16 mouse cellular contexts compared by ENCODE assay signal in the genomic region with DNA sequence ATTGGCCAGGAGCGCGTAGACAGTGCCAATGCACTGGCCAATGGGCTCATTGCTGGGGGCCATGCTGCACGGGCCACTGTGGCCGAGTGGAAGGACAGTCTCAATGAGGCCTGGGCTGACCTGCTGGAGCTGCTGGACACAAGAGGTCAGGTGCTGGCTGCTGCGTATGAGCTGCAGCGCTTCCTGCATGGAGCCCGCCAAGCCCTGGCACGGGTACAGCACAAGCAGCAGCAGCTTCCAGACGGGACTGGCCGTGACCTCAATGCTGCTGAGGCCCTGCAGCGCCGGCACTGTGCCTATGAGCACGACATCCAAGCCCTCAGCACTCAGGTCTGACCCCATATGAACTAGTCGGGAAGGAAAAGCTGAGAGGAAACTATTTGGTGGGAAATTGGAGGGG. TPM values are rescaled to one million over a fixed set of nuclear protein-coding genes. Genes with fewer than 3 reads are reported as not detected.
A peak's percentile ranks its signal among the peaks of the same experiment; 100 is the strongest.
DNase-seq lines count a peak whose midpoint lies in the region; ATAC-seq and TF ChIP-seq lines count a peak whose summit lies in the region.
"Had no signal": no experiment of that assay in that cellular context is flagged by ENCODE, and none has a peak within 500 bp of the region (broad histone marks: within the 10 kb centered on the region; RNA-seq: fewer than 3 reads in every experiment).

No protein-coding gene starts in this region.

- H3K27ac ChIP-seq in liver, postnatal 0 days (ENCODE audit: low read depth), result no peak overlapping the region
- H3K27ac ChIP-seq: heart, embryonic 15.5 days; limb, embryonic 10.5 days had no signal

- H3K4me2 ChIP-seq in liver, postnatal 0 days (ENCODE audit: low read depth, low read length), result no peak overlapping the region
- H3K4me2 ChIP-seq: heart, embryonic 15.5 days had no signal

- DNase-seq in heart, adult 11 months, result peak; percentile 96
- no peak for DNase-seq in heart, postnatal 25 days (ENCODE audit: low spot score)
- DNase-seq in right cerebral cortex, postnatal 10 days (ENCODE audit: low spot score in 2 of 2), result peak; percentile 57 to 69
- DNase-seq in right cerebral cortex, postnatal 4 days, result no peak
- DNase-seq in cerebellum, postnatal 10 days, result peak; percentile 90 to 92
- DNase-seq in heart, postnatal 4 days, result peak; percentile 37
- no peak for DNase-seq in liver, postnatal 0 days
- DNase-seq in frontal cortex, adult 2 months (ENCODE audit: extremely low spot score in 1 of 2, low spot score in 1 of 2), result no peak
- DNase-seq: B cell, adult 2 months; kidney, adult 11 months; spleen, adult 18-20 months had no signal

- TF ChIP-seq EP300 in liver, postnatal 0 days (IDR thresholded peaks at IDR 0.05; ENCODE audit: low read depth), result no peak

- no peak overlapping the region for H3K9ac ChIP-seq in liver, postnatal 0 days (replicated peaks)
- H3K9ac ChIP-seq: heart, embryonic 15.5 days had no signal

- no peak for TF ChIP-seq CTCF in liver, postnatal 0 days (IDR thresholded peaks at IDR 0.05; ENCODE audit: low read depth)

- H3K9me3 ChIP-seq in liver, postnatal 0 days (ENCODE audit: low read length), result no peaks in the 10 kb centered on the region
- H3K9me3 ChIP-seq: heart, embryonic 15.5 days; limb, embryonic 10.5 days had no signal

- no peaks in the 10 kb centered on the region for H3K36me3 ChIP-seq in liver, postnatal 0 days (replicated peaks; ENCODE audit: insufficient read depth, low read length)
- H3K36me3 ChIP-seq: heart, embryonic 15.5 days had no signal

- 77% methylated on average over 14 of the region's 14 CpGs for WGBS in liver, postnatal 0 days (ENCODE audit: insufficient replicate concordance)

- H3K4me3 ChIP-seq in liver, postnatal 0 days (ENCODE audit: low read depth, low read length), result no peak overlapping the region
- H3K4me3 ChIP-seq: heart, embryonic 15.5 days; limb, embryonic 10.5 days had no signal

- no peaks in the 10 kb centered on the region for H3K27me3 ChIP-seq in liver, postnatal 0 days (ENCODE audit: insufficient read depth, low read length)
- H3K27me3 ChIP-seq: heart, embryonic 15.5 days had no signal

- no peak for ATAC-seq in liver, postnatal 0 days
- ATAC-seq: lung, postnatal 0 days; midbrain, embryonic 16.5 days had no signal

- intact Hi-C loops in heart, postnatal 25 days (cut with DNase I), result no loop called here

- H3K4me1 ChIP-seq in liver, postnatal 0 days (ENCODE audit: insufficient read depth), result no peaks in the 10 kb centered on the region
- H3K4me1 ChIP-seq: limb, embryonic 10.5 days had no signal

RNA-seq across cellular contexts. Expression of gene Rbm4b, which starts 9.7 kb away (rescaled TPM):
- total RNA-seq in heart, postnatal 25 days (2021), result 1 to 10 TPM; 6.7 to 7.4 TPM
- 1 to 10 TPM; 7.5 to 8.3 TPM for total RNA-seq in heart, postnatal 4 days (2021)
- 14.1 TPM in 2 replicates for polyA plus RNA-seq in liver, postnatal 0 days (2015; fragmentation: Nextera tagmentation; extraction: Ambion mirVana)
- 24.3 and 25.3 TPM in 2 replicates for polyA plus RNA-seq in frontal cortex, adult 2 months (2012; rRNA removed)

RNA-seq across cellular contexts. Expression of gene Sptbn2, which starts 35.6 kb away (rescaled TPM):
- under 1 TPM; 0.31 to 0.60 TPM for total RNA-seq in heart, postnatal 25 days (2021)
- under 1 TPM; 0.25 to 0.33 TPM for total RNA-seq in heart, postnatal 4 days (2021)
- polyA plus RNA-seq in liver, postnatal 0 days (2015; fragmentation: Nextera tagmentation; extraction: Ambion mirVana), result 0.59 and 0.72 TPM in 2 replicates
- 186 and 200 TPM in 2 replicates for polyA plus RNA-seq in frontal cortex, adult 2 months (2012; rRNA removed)

RNA-seq across cellular contexts. Expression of gene Rbm4, which starts 47.1 kb away (rescaled TPM):
- total RNA-seq in heart, postnatal 25 days (2021), result 10 to 100 TPM; 45.7 to 48.0 TPM
- 10 to 100 TPM; 46.1 to 48.4 TPM for total RNA-seq in heart, postnatal 4 days (2021)
- 15.2 and 17.3 TPM in 2 replicates for polyA plus RNA-seq in liver, postnatal 0 days (2015; fragmentation: Nextera tagmentation; extraction: Ambion mirVana)
- polyA plus RNA-seq in frontal cortex, adult 2 months (2012; rRNA removed), result 64.7 and 65.5 TPM in 2 replicates

RNA-seq across cellular contexts. Expression of gene Gm960, which starts 48.1 kb away (rescaled TPM):
- not detected for total RNA-seq in heart, postnatal 25 days (2021)
- under 1 TPM; 0.12 to 0.68 TPM for total RNA-seq in heart, postnatal 4 days (2021)
- 0.21 and 0.33 TPM in 2 replicates for polyA plus RNA-seq in liver, postnatal 0 days (2015; fragmentation: Nextera tagmentation; extraction: Ambion mirVana)
- polyA plus RNA-seq in frontal cortex, adult 2 months (2012; rRNA removed), result 3.9 and 4.5 TPM in 2 replicates
- total RNA-seq: adrenal gland, adult 18-20 months had no signal

Comparison
In these comparisons a context has a peak if more than half of its experiments do, and no peak if none do; other contexts are left out.
1. DNase-seq: peak in heart, adult 11 months (single experiment), right cerebral cortex, postnatal 10 days (2 of 2), cerebellum, postnatal 10 days (2 of 2) and heart, postnatal 4 days (single experiment); none in heart, postnatal 25 days (single experiment), right cerebral cortex, postnatal 4 days (single experiment), liver, postnatal 0 days (single experiment) and frontal cortex, adult 2 months (0 of 2).